Mouse (Mus musculus): ENCODE measurements around the gene Pcnp.
A peak's percentile ranks its signal among the peaks of the same experiment; 100 is the strongest.

Gene Pcnp

GRCm38 (mm10) chr16:55974256-55974902 is 55.2 kb downstream of the Pcnp start:
- peak overlapping the region; percentile 100 for H3K4me3 ChIP-seq (replicated peaks; ENCODE audit: low read length)
- TF ChIP-seq CTCF (conservative IDR thresholded peaks at IDR 0.05; ENCODE audit: low read length) = no peak
- no peak for TF ChIP-seq NANOG (IDR thresholded peaks at IDR 0.05; ENCODE audit: borderline replicate concordance, low read length)
- no peak for TF ChIP-seq POU5F1 (IDR thresholded peaks at IDR 0.05; ENCODE audit: borderline replicate concordance, low read length)
- H3K9me3 ChIP-seq (ENCODE audit: low read length) = no peaks in the 10 kb centered on the region
- peaks cover 58% of the 10 kb centered on the region for H3K4me1 ChIP-seq (replicated peaks; ENCODE audit: low read depth, low read length)
- no peaks in the 10 kb centered on the region for H3K27me3 ChIP-seq (ENCODE audit: insufficient read depth, low read length)
- peaks cover 67% of the 10 kb centered on the region for H3K36me3 ChIP-seq (ENCODE audit: insufficient read depth, low read length)

- Histone ChIP-seq H3K36me3 (ENCODE audit: insufficient read depth, low read length) (peaks cover 71% of the 10 kb centered on the region), H3K4me1 (replicated peaks; ENCODE audit: low read depth, low read length) (peaks cover 65% of the 10 kb centered on the region), H3K9me3 (ENCODE audit: low read length) (no peaks in the 10 kb centered on the region), H3K4me3 (replicated peaks; ENCODE audit: low read length) (peak within 1 kb of the TSS; percentile 100), H3K27me3 (ENCODE audit: insufficient read depth, low read length) (no peaks in the 10 kb centered on the region)
- TF ChIP-seq CTCF (conservative IDR thresholded peaks at IDR 0.05; ENCODE audit: low read length) = no peak
- TF ChIP-seq POU5F1 (IDR thresholded peaks at IDR 0.05; ENCODE audit: borderline replicate concordance, low read length) = no peak
- TF ChIP-seq NANOG (IDR thresholded peaks at IDR 0.05; ENCODE audit: borderline replicate concordance, low read length) = no peak
These were observed 55.9 kb downstream of the Pcnp start, which contains the start of gene Zbtb11 for GRCm38 (mm10) chr16:55973431-55974255. Zbtb11 (plus strand) TSS chr16:55973883.

GRCm38 (mm10) chr16:55972626-55973201 is 56.8 kb downstream of the Pcnp start:
- TF ChIP-seq NANOG (IDR thresholded peaks at IDR 0.05; ENCODE audit: borderline replicate concordance, low read length) (no peak), POU5F1 (IDR thresholded peaks at IDR 0.05; ENCODE audit: borderline replicate concordance, low read length) (no peak)
- Histone ChIP-seq H3K4me3 (replicated peaks; ENCODE audit: low read length) (peak overlapping the region; percentile 100), H3K4me1 (replicated peaks; ENCODE audit: low read depth, low read length) (peaks cover 68% of the 10 kb centered on the region), H3K9me3 (ENCODE audit: low read length) (no peaks in the 10 kb centered on the region), H3K27me3 (ENCODE audit: insufficient read depth, low read length) (no peaks in the 10 kb centered on the region), H3K36me3 (ENCODE audit: insufficient read depth, low read length) (peaks cover 72% of the 10 kb centered on the region)

- Histone ChIP-seq H3K9me3 (ENCODE audit: low read length) (no peaks in the 10 kb centered on the region), H3K27me3 (ENCODE audit: insufficient read depth, low read length) (no peaks in the 10 kb centered on the region), H3K36me3 (ENCODE audit: insufficient read depth, low read length) (peaks cover 77% of the 10 kb centered on the region), H3K4me3 (replicated peaks; ENCODE audit: low read length) (no peak overlapping the region; the same call in 1 of the 2 replicates), H3K4me1 (replicated peaks; ENCODE audit: low read depth, low read length) (peaks cover 72% of the 10 kb centered on the region)
- TF ChIP-seq NANOG (IDR thresholded peaks at IDR 0.05; ENCODE audit: borderline replicate concordance, low read length) = no peak
- TF ChIP-seq CTCF (conservative IDR thresholded peaks at IDR 0.05; ENCODE audit: low read length) = no peak
- TF ChIP-seq POU5F1 (IDR thresholded peaks at IDR 0.05; ENCODE audit: borderline replicate concordance, low read length) = no peak
These were observed 57.6 kb downstream of the Pcnp start for GRCm38 (mm10) chr16:55971735-55972615.

GRCm38 (mm10) chr16:55970416-55970815 is 59.1 kb downstream of the Pcnp start:
- H3K9me3 ChIP-seq (ENCODE audit: low read length) = no peaks in the 10 kb centered on the region
- TF ChIP-seq NANOG (IDR thresholded peaks at IDR 0.05; ENCODE audit: borderline replicate concordance, low read length) (no peak), CTCF (conservative IDR thresholded peaks at IDR 0.05; ENCODE audit: low read length) (no peak), POU5F1 (IDR thresholded peaks at IDR 0.05; ENCODE audit: borderline replicate concordance, low read length) (no peak)
- H3K27me3 ChIP-seq (ENCODE audit: insufficient read depth, low read length) = no peaks in the 10 kb centered on the region
- H3K36me3 ChIP-seq (ENCODE audit: insufficient read depth, low read length) = peaks cover 66% of the 10 kb centered on the region
- H3K4me3 ChIP-seq (replicated peaks; ENCODE audit: low read length) = peak overlapping the region; percentile 91
- H3K4me1 ChIP-seq (replicated peaks; ENCODE audit: low read depth, low read length) = peaks cover 60% of the 10 kb centered on the region

- Histone ChIP-seq H3K27me3 (ENCODE audit: insufficient read depth, low read length) (no peaks in the 10 kb centered on the region), H3K36me3 (ENCODE audit: insufficient read depth, low read length) (peaks cover 61% of the 10 kb centered on the region), H3K9me3 (ENCODE audit: low read length) (no peaks in the 10 kb centered on the region), H3K4me1 (replicated peaks; ENCODE audit: low read depth, low read length) (peaks cover 56% of the 10 kb centered on the region), H3K4me3 (replicated peaks; ENCODE audit: low read length) (peak overlapping the region; percentile 91)
- TF ChIP-seq POU5F1 (IDR thresholded peaks at IDR 0.05; ENCODE audit: borderline replicate concordance, low read length) (no peak), CTCF (conservative IDR thresholded peaks at IDR 0.05; ENCODE audit: low read length) (peak; percentile 53)
These were observed 60.4 kb downstream of the Pcnp start for GRCm38 (mm10) chr16:55969147-55969546.

- no peaks in the 10 kb centered on the region for H3K27me3 ChIP-seq (ENCODE audit: insufficient read depth, low read length)
- no peak for TF ChIP-seq POU5F1 (IDR thresholded peaks at IDR 0.05; ENCODE audit: borderline replicate concordance, low read length)
- no peak for TF ChIP-seq CTCF (conservative IDR thresholded peaks at IDR 0.05; ENCODE audit: low read length)
- no peak for TF ChIP-seq NANOG (IDR thresholded peaks at IDR 0.05; ENCODE audit: borderline replicate concordance, low read length)
- peaks cover 49% of the 10 kb centered on the region for H3K4me1 ChIP-seq (replicated peaks; ENCODE audit: low read depth, low read length)
- H3K36me3 ChIP-seq (ENCODE audit: insufficient read depth, low read length) = peaks cover 54% of the 10 kb centered on the region
- peaks cover 5% of the 10 kb centered on the region for H3K9me3 ChIP-seq (ENCODE audit: low read length)
- peak overlapping the region; percentile 91 for H3K4me3 ChIP-seq (replicated peaks; ENCODE audit: low read length)
These were observed 62.3 kb downstream of the Pcnp start for GRCm38 (mm10) chr16:55967221-55967620.

Data from E14TG2a.4 (cell line).